Mouse (Mus musculus) bone marrow, adult 2 months (tissue): ENCODE measurements around the gene Nr3c2. TPM values are rescaled to one million over a fixed set of nuclear protein-coding genes. Genes with fewer than 3 reads are reported as not detected.

ENCODE experiments used
- H3K27ac ChIP-seq: fragments of 200-500 bp; 2 replicates; pipeline ENCODE4 v1.5.1; 2012; ENCODE audit warnings: low read depth, mild to moderate bottlenecking, control low read depth, inconsistent platforms, low read length; ENCODE audit not compliant: control insufficient read depth, poor library complexity, insufficient read depth
- H3K4me1 ChIP-seq: fragments of 200-500 bp; 2 replicates; pipeline ENCODE4 v1.6.1; 2011; ENCODE audit warnings: low read length; ENCODE audit not compliant: control insufficient read depth, insufficient read depth
- H3K4me3 ChIP-seq: fragments of 200-500 bp; replicated peaks from 2 replicates; pipeline ENCODE3; 2011; ENCODE audit warnings: mild to moderate bottlenecking, low read depth, low read length, control low read depth; ENCODE audit not compliant: control insufficient read depth
- CTCF ChIP-seq: fragments of 200-500 bp; IDR thresholded peaks from 2 replicates; pipeline ENCODE4 v1.5.1; 2011; ENCODE audit warnings: low read length, control low read depth; ENCODE audit not compliant: control insufficient read depth, insufficient read depth
- POLR2A ChIP-seq: fragments of 200-500 bp; IDR thresholded peaks from 2 replicates; pipeline ENCODE4 v1.6.1; 2011; ENCODE audit warnings: low read depth, mild to moderate bottlenecking, control low read depth, low read length, borderline replicate concordance; ENCODE audit not compliant: control insufficient read depth
- WGBS: fragments of 180-500 bp; shearing (Covaris S2); methylation state at CpG from one replicate; pipeline ENCODE4 v1.1.7; 2018; 5-methylcytosine and 5-hydroxymethylcytosine counted together
- polyA plus RNA-seq: library from polyadenylated mRNA; stranded (reverse); fragments of >200 nt; gene quantifications from 2 replicates; pipeline ENCODE4 v1.2.4, GENCODE M21; 2011; ENCODE audit warnings: low replicate concordance; ENCODE audit not compliant: missing spikeins, insufficient read depth, insufficient read length

Gene Nr3c2
- polyA plus RNA-seq, 1 experiment: 0.62 TPM

- 87% methylated on average over 6 of the region's 6 CpGs for WGBS
- Histone ChIP-seq H3K27ac (no peak overlapping the region), H3K4me1 (no peaks in the 10 kb centered on the region), H3K4me3 (no peak overlapping the region)
- no peak for TF ChIP-seq POLR2A
- TF ChIP-seq CTCF: no peak
These were observed 372.9 kb downstream of the Nr3c2 start for GRCm38 (mm10) chr8:77272136-77272535.

- Histone ChIP-seq H3K4me1 (no peaks in the 10 kb centered on the region; the same call in 1 of the 2 replicates), H3K27ac (no peak overlapping the region), H3K4me3 (no peak overlapping the region)
- no peak for TF ChIP-seq CTCF
- no peak for TF ChIP-seq POLR2A
- WGBS: 71% methylated on average over 5 of the region's 5 CpGs
These were observed 376.3 kb downstream of the Nr3c2 start for GRCm38 (mm10) chr8:77275571-77275970.

- 23% methylated on average over 10 of the region's 10 CpGs for WGBS
- no peaks in the 10 kb centered on the region; the same call in 1 of the 2 replicates for H3K4me1 ChIP-seq
- no peak for TF ChIP-seq CTCF
- no peak for TF ChIP-seq POLR2A
- H3K27ac ChIP-seq: no peak overlapping the region
- H3K4me3 ChIP-seq: no peak overlapping the region
These were observed 377.6 kb downstream of the Nr3c2 start for GRCm38 (mm10) chr8:77276827-77277226.

- Histone ChIP-seq H3K27ac (no peak overlapping the region), H3K4me1 (no peaks in the 10 kb centered on the region; the same call in 1 of the 2 replicates), H3K4me3 (no peak overlapping the region)
- no peak for TF ChIP-seq POLR2A
- TF ChIP-seq CTCF: no peak
- 86% methylated on average over 4 of the region's 4 CpGs for WGBS
These were observed 379.0 kb downstream of the Nr3c2 start for GRCm38 (mm10) chr8:77278246-77278645.

- Histone ChIP-seq H3K4me3 (no peak overlapping the region), H3K4me1 (no peaks in the 10 kb centered on the region; the same call in 1 of the 2 replicates), H3K27ac (no peak overlapping the region)
- 64% methylated on average over 3 of the region's 3 CpGs for WGBS
- TF ChIP-seq CTCF: no peak
- TF ChIP-seq POLR2A: no peak
These were observed 380.7 kb downstream of the Nr3c2 start for GRCm38 (mm10) chr8:77279977-77280376.

GRCm38 (mm10) chr8:77282605-77283236 is 383.5 kb downstream of the Nr3c2 start:
- TF ChIP-seq CTCF (no peak), POLR2A (no peak)
- H3K27ac ChIP-seq: no peak overlapping the region
- WGBS: 42% methylated on average over 7 of the region's 7 CpGs

GRCm38 (mm10) chr8:77284473-77284872 is 385.2 kb downstream of the Nr3c2 start:
- Histone ChIP-seq H3K4me3 (no peak overlapping the region), H3K27ac (no peak overlapping the region), H3K4me1 (no peaks in the 10 kb centered on the region; the same call in 1 of the 2 replicates)
- WGBS: 77% methylated on average over 3 of the region's 3 CpGs
- TF ChIP-seq CTCF (no peak), POLR2A (no peak)

More at GRCm38 (mm10) chr8:77282605-77283236, 383.5 kb downstream of the Nr3c2 start:
- no peak overlapping the region for H3K4me3 ChIP-seq
- no peaks in the 10 kb centered on the region; the same call in 1 of the 2 replicates for H3K4me1 ChIP-seq

GRCm38 (mm10) chr8:77288065-77288464 is 388.8 kb downstream of the Nr3c2 start:
- Histone ChIP-seq H3K4me3 (no peak overlapping the region), H3K4me1 (no peaks in the 10 kb centered on the region), H3K27ac (no peak overlapping the region)
- no peak for TF ChIP-seq CTCF
- TF ChIP-seq POLR2A: no peak
- 57% methylated on average over 3 of the region's 3 CpGs for WGBS

GRCm38 (mm10) chr8:77288492-77288891 is 389.2 kb downstream of the Nr3c2 start:
- 89% methylated on average over 12 of the region's 12 CpGs for WGBS
- Histone ChIP-seq H3K4me1 (no peaks in the 10 kb centered on the region), H3K4me3 (no peak overlapping the region), H3K27ac (no peak overlapping the region)
- TF ChIP-seq CTCF (no peak), POLR2A (no peak)
